Mouse (Mus musculus) C2C12 (cell line): ENCODE measurements around the gene Ubtd2. TPM values are rescaled to one million over a fixed set of nuclear protein-coding genes. Genes with fewer than 3 reads are reported as not detected.
"Not testable (repeated sequence)": the region's sequence is repeated elsewhere in the genome, so short reads cannot be mapped to it uniquely, and the experiment has no call there.

ENCODE experiments used
- H3K27me3 ChIP-seq: one replicate; pipeline ENCODE4 v1.6.1; 2011; ENCODE audit not compliant: control insufficient read depth, insufficient read depth, insufficient read length
- H3K36me3 ChIP-seq: one replicate; pipeline ENCODE4 v1.6.1; 2011; ENCODE audit not compliant: control insufficient read depth, insufficient read depth
- H3K4me3 ChIP-seq: one replicate; pipeline ENCODE4 v1.5.1; 2011; ENCODE audit warnings: mild to moderate bottlenecking, control low read depth; ENCODE audit not compliant: poor library complexity, insufficient read depth, severe bottlenecking
- H3K79me2 ChIP-seq: one replicate; pipeline ENCODE4 v1.6.1; 2011; ENCODE audit not compliant: control insufficient read depth, insufficient read depth
- H3K79me3 ChIP-seq: one replicate; pipeline ENCODE4 v1.6.1; 2011; ENCODE audit warnings: low read depth, control low read depth
- H3ac ChIP-seq: one replicate; pipeline ENCODE3; 2011; ENCODE audit warnings: low read depth; ENCODE audit not compliant: control insufficient read depth, insufficient read length
- CEBPB ChIP-seq: IDR thresholded peaks from one replicate; pipeline ENCODE4 v1.6.1; 2011; ENCODE audit warnings: low read depth, mild to moderate bottlenecking, control low read depth, moderate library complexity
- CTCF ChIP-seq: IDR thresholded peaks from one replicate; pipeline ENCODE4 v1.5.1; 2011; ENCODE audit not compliant: control insufficient read depth, insufficient read depth, insufficient read length
- FOSL1 ChIP-seq: IDR thresholded peaks from one replicate; pipeline ENCODE4 v1.8.0; 2011; ENCODE audit warnings: mild to moderate bottlenecking, low read length; ENCODE audit not compliant: poor library complexity, insufficient read depth, severe bottlenecking
- MAX ChIP-seq: IDR thresholded peaks from one replicate; pipeline ENCODE4 v1.6.1; 2011; ENCODE audit warnings: mild to moderate bottlenecking, control low read depth
- MYOD1 ChIP-seq: IDR thresholded peaks from one replicate; pipeline ENCODE4 v1.6.1; 2011; ENCODE audit warnings: low read depth; ENCODE audit not compliant: control insufficient read depth, insufficient read length
- MYOG ChIP-seq: IDR thresholded peaks from one replicate; pipeline ENCODE4 v1.6.1; 2011; ENCODE audit not compliant: control insufficient read depth, insufficient read length; ENCODE audit errors: extremely low read depth
- USF1 ChIP-seq: IDR thresholded peaks from one replicate; pipeline ENCODE4 v1.6.1; 2011; ENCODE audit warnings: low read depth, mild to moderate bottlenecking, control low read depth, moderate library complexity
- polyA plus RNA-seq: library from polyadenylated mRNA; unstranded; fragments of >200 nt; fragmentation: generic; extraction: Trizol; gene quantifications from one replicate; pipeline ENCODE4 v1.2.1, GENCODE M21; 2012; ENCODE audit warnings: missing spikeins

Gene Ubtd2
- polyA plus RNA-seq, 1 experiment: 14.3 TPM

DNA sequence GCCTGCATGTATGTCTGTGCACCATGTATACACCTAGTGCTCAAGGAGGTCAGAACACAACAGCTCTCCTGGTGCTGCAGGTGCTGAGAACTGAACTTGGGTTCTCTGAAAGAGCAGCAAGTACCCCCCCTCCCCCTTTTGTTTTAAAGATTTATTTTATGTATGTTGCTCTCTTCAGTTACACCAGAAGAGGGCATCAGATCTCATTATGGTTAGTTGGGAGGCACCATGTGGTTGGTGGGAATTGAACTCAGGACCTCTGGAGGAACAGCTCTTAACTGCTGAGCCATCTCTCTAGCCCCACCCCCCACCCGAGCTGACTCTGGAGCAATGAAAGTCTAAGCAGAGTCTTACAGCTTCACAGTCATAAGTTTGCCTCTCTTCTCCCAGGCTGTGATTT, 55.8 kb downstream of the Ubtd2 start:
- Histone ChIP-seq H3K27me3 (no peaks in the 10 kb centered on the region), H3K36me3 (peaks cover 6% of the 10 kb centered on the region), H3K4me3 (no peak overlapping the region), H3ac (no peak overlapping the region), H3K79me3 (peaks cover 4% of the 10 kb centered on the region), H3K79me2 (peaks cover 7% of the 10 kb centered on the region)
- TF ChIP-seq CEBPB (no peak), CTCF (no peak), MYOD1 (no peak), MYOG (no peak), MAX (no peak), USF1 (no peak), FOSL1 (no peak)

DNA sequence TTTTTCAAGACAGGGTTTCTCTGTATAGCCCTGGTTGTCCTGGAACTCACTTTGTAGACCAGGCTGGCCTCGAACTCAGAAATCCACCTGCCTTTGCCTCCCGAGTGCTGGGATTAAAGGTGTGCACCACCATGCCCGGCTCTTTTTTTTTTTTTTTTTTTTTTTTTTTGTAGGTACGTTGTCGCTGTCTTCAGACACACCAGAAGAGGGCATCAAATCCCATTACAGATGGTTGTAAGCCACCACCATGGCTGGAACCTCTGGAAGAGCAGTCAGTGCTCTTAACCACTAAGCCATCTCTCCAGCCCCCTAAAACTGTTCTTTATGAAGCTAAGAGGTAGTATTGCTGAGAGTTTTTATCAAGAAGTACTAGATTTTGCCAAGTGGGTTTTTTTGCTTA, 59.7 kb downstream of the Ubtd2 start:
- H3ac ChIP-seq, H3K27me3 ChIP-seq, H3K79me2 ChIP-seq, H3K79me3 ChIP-seq, H3K4me3 ChIP-seq: not testable (repeated sequence)
- H3K36me3 ChIP-seq: peaks cover 21% of the 10 kb centered on the region

DNA sequence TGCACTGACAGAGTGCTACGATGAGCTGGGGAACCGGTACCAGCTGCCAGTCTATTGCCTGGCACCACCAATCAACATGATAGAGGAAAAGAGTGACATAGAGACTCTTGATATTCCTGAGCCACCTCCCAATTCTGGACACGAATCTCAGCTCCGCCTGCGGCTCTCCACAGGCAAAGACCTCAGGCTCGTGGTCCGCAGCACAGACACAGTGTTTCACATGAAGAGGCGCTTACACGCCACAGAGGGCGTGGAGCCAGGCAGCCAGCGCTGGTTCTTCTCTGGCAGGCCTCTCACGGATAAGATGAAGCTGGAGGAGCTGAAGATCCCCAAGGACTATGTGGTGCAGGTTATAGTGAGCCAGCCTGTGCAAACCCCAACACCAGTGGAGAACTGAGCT, 60.9 kb downstream of the Ubtd2 start:
- Histone ChIP-seq H3K79me3 (peaks cover 4% of the 10 kb centered on the region), H3K4me3 (no peak overlapping the region), H3K27me3 (no peaks in the 10 kb centered on the region), H3K36me3 (peaks cover 30% of the 10 kb centered on the region), H3ac (no peak overlapping the region), H3K79me2 (peaks cover 7% of the 10 kb centered on the region)
- no peak for TF ChIP-seq CTCF
- TF ChIP-seq MAX: no peak
- no peak for TF ChIP-seq MYOG
- TF ChIP-seq CEBPB: no peak
- no peak for TF ChIP-seq FOSL1
- no peak for TF ChIP-seq MYOD1
- TF ChIP-seq USF1: no peak

DNA sequence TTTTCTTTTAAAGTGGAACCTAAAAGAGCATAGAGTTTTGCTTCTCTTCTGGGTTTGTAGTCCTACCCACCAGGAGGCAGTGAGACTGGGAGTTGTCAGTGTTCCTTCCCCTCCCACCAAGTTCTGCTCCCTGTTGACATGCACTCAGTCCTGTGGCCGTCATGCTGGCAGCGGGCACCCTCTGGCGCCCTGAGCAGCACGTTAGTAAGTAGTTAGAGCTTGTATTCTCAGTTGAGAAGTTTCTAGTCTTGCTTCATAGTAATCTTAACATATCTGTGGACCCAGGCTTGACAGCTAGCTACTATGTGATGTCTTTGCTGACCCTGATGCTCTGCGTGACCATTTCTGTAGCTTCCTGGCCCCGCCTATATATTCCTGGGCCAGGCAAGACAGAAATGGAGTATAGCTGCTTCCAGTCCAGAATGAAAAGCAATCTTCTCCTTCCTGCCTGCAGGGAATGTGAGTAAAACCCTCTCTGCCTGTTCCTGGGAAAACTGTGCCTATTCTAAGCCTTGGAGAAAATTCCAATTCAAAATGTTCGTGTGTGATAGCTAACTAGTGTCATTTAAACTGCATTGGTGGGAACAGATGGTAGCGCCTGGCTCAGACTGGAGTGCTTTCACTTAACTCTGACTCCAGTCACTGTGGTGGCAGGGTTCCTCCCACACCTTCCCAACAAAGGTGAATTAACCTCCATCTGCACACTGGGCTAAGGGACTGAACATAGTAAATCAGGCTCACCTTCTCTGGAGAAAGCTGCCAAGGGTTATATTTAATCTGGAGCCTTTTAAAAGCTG, 61.9 kb downstream of the Ubtd2 start:
- peaks cover 4% of the 10 kb centered on the region for H3K79me3 ChIP-seq
- peaks cover 30% of the 10 kb centered on the region for H3K36me3 ChIP-seq
- TF ChIP-seq MYOD1 (no peak), USF1 (no peak), MAX (no peak)
- H3ac ChIP-seq: no peak overlapping the region
- no peaks in the 10 kb centered on the region for H3K27me3 ChIP-seq
- no peak overlapping the region for H3K4me3 ChIP-seq
- peaks cover 7% of the 10 kb centered on the region for H3K79me2 ChIP-seq

DNA sequence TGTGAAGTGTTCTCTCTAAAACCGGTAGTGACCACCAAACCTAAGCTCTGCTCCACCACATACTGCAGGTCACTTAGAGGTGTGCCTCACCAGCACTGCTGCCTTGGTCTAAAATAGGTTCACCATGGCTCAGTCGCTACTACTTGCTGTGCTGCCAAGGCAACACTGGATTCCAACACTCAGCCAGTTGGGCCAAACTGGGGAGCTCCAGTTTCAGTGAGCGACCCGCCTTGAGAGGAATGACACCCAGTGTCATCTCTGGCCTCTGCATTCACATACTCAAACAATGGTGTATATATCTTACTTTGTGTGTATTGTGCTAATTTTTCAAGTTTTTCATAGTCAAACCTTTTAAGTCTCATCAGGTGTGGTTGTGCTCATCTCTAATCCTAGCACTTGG, 63.6 kb downstream of the Ubtd2 start:
- Histone ChIP-seq H3K27me3 (no peaks in the 10 kb centered on the region), H3ac (no peak overlapping the region), H3K4me3 (no peak overlapping the region), H3K79me3 (no peaks in the 10 kb centered on the region), H3K36me3 (peaks cover 27% of the 10 kb centered on the region), H3K79me2 (no peaks in the 10 kb centered on the region)
- no peak for TF ChIP-seq FOSL1
- TF ChIP-seq CTCF: no peak
- no peak for TF ChIP-seq CEBPB
- no peak for TF ChIP-seq MAX
- no peak for TF ChIP-seq MYOD1

DNA sequence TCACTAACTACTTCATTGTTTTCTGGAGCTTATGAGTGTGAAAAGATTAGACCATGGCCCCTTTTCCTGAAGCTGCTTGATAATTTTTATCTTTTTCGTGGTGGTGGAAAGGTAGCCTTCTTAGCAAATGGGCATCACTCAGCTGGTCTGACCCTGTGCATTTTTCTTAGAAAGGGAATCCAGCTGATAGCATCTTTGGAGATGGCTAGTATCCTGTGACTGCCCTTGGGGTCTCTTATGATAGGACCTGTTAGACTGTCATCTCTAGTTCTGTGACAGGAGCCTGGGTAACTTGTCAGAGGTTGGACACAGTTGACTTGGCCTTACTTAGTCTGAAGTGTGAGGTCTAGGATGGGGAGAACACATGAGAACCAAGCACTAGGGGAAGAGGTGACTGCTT, 64.2 kb downstream of the Ubtd2 start:
- Histone ChIP-seq H3K79me2 (no peaks in the 10 kb centered on the region), H3K36me3 (peaks cover 27% of the 10 kb centered on the region), H3ac (no peak overlapping the region), H3K79me3 (no peaks in the 10 kb centered on the region), H3K4me3 (no peak overlapping the region), H3K27me3 (no peaks in the 10 kb centered on the region)
- no peak for TF ChIP-seq FOSL1
- TF ChIP-seq CEBPB: no peak
- no peak for TF ChIP-seq MYOD1
- no peak for TF ChIP-seq CTCF
- no peak for TF ChIP-seq MAX
- no peak for TF ChIP-seq MYOG
- no peak for TF ChIP-seq USF1
